Mouse (Mus musculus): ENCODE results near the gene Rpl18a. TPM values are rescaled to one million over a fixed set of nuclear protein-coding genes. Genes with fewer than 3 reads are reported as not detected.

Rpl18a gene
- polyA plus RNA-seq, 1 experiment from 2014 or later: 2,149 TPM

DNA sequence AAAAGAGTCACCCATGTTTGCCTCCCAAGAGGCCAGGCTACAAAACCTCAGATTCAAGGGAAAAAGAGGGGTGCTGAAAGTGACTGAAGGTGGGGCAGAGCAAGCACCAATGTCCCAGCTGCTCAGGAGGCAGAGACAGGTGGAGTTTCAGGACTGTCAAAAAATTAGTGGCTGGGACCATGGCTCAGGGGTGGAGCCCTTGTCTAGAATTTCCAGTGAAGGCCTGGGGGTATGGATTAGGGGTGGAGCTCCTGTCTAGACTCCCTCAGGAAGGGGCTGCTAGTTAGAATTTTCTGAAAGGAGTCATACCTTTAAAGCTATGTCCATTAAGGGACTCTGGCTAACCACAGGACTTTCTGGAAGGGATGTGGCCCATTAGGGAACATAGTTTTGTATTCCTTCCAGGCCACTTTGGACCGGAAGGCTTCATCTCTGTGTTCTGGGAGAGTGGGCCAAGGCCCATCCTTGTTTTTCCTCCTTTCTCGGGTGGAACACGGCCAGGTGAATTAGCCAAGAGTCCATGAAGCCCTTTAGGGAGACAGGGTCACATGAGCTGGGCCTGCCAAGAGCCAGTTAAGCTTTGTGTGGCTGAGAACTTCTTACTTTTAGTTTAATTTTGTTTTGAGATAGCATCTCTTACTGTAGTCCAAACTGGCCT, 47.8 kb downstream of the Rpl18a start:
- Histone ChIP-seq H3K9ac (ENCODE audit: low read depth, low read length) (no peak overlapping the region), H3K4me2 (ENCODE audit: low read depth, low read length) (no peak overlapping the region), H3K4me3 (ENCODE audit: low read depth, low read length) (no peak overlapping the region), H3K27me3 (ENCODE audit: control insufficient read depth, insufficient read depth, low read depth, low read length) (peaks cover 8% of the 10 kb centered on the region; the same call in 1 of the 2 replicates), H3K9me3 (replicated peaks; ENCODE audit: control insufficient read depth, low read length) (no peaks in the 10 kb centered on the region), H3K36me3 (ENCODE audit: control insufficient read depth, insufficient read depth) (no peaks in the 10 kb centered on the region), H3K4me1 (ENCODE audit: control insufficient read depth, low read depth, low read length) (peaks cover 22% of the 10 kb centered on the region), H3K27ac (ENCODE audit: low read length) (no peak overlapping the region)
- ATAC-seq (ENCODE audit: low read depth): no peak
- WGBS (ENCODE audit: insufficient replicate concordance): 61% methylated on average over 3 of the region's 3 CpGs

DNA sequence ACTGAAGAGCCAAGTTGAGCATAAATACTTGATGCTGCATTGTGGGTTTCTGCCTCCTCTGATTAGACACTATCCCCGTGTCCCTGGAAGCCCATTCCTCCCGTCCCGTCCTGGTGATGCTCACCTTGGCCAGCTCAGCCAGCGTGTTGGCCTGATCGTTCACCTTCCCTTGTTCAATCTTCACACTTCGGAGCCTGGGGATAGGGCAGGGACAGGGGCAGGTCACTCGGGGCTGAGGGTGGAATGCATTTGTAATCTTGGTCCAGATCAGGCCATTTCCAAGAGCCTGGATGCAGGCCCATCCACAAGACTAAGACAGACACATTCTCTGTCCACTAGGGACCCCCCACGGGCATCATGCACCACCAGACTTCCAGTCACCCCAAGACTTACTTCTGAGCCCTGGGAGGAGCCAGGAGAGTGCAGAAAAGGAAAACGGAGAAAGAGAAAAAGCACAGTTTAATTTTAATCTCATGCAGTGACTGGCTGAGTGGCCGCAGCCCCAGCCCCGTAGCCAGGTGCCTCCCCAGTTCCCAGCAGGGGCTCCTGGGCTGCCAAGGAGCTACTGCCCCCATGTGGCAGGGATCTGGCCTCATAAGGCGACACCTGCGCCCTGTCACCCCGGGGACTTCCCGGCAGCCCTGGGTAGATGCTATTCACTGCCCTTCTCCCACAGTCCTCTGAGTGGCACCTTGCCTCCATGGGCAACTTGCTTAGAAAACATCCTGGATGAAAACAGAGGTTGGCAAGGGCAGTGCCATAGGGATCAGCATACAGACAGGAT, 50.6 kb downstream of the Rpl18a start:
- Histone ChIP-seq H3K9me3 (replicated peaks; ENCODE audit: control insufficient read depth, low read length) (no peaks in the 10 kb centered on the region), H3K4me1 (ENCODE audit: control insufficient read depth, low read depth, low read length) (peaks cover 45% of the 10 kb centered on the region), H3K27me3 (ENCODE audit: control insufficient read depth, insufficient read depth, low read depth, low read length) (peaks cover 8% of the 10 kb centered on the region; the same call in 1 of the 2 replicates), H3K27ac (ENCODE audit: low read length) (no peak overlapping the region), H3K4me3 (ENCODE audit: low read depth, low read length) (no peak overlapping the region), H3K4me2 (ENCODE audit: low read depth, low read length) (no peak overlapping the region), H3K9ac (ENCODE audit: low read depth, low read length) (no peak overlapping the region), H3K36me3 (ENCODE audit: control insufficient read depth, insufficient read depth) (no peaks in the 10 kb centered on the region)
- WGBS (ENCODE audit: insufficient replicate concordance): 49% methylated on average over 15 of the region's 15 CpGs
- ATAC-seq (ENCODE audit: low read depth): no peak

DNA sequence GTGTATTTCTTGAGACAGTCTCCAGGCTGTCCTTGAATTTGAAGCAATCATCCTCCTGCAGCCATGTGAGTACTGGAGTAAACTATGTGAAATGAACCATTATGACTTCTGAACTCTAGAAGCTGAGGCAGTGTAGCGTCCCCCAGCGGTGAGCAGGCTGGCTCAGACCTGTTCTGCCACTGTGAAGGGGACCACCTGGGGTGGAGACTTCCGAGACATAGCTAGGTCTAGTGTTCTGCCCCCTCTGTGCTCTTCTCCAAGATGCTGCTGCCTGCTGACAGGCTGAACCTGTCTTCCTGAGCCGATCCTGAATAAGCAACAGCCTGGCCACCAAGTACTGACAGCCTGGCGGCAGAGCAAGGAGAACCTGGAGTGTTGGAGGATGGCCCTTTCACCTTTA, 52.1 kb downstream of the Rpl18a start:
- H3K9ac ChIP-seq (ENCODE audit: low read depth, low read length): peak overlapping the region; percentile 14; the same call in 1 of the 2 replicates
- H3K27ac ChIP-seq (ENCODE audit: low read length): peak overlapping the region; percentile 97
- no peak overlapping the region for H3K4me3 ChIP-seq (ENCODE audit: low read depth, low read length)
- no peak for ATAC-seq (ENCODE audit: low read depth)
- H3K4me1 ChIP-seq (ENCODE audit: control insufficient read depth, low read depth, low read length): peaks cover 55% of the 10 kb centered on the region
- H3K9me3 ChIP-seq (replicated peaks; ENCODE audit: control insufficient read depth, low read length): no peaks in the 10 kb centered on the region
- peaks cover 8% of the 10 kb centered on the region; the same call in 1 of the 2 replicates for H3K27me3 ChIP-seq (ENCODE audit: control insufficient read depth, insufficient read depth, low read depth, low read length)
- H3K4me2 ChIP-seq (ENCODE audit: low read depth, low read length): no peak overlapping the region
- 50% methylated on average over 5 of the region's 5 CpGs for WGBS (ENCODE audit: insufficient replicate concordance)
- H3K36me3 ChIP-seq (ENCODE audit: control insufficient read depth, insufficient read depth): no peaks in the 10 kb centered on the region

MicroRNA genes within 50 kb of the gene (microRNA counts, 519-probe panel; counts per million panel counts)
- 60.7 counts per million for microRNA mmu-miR-1969

Small RNA genes within 50 kb of the gene (microRNA-seq; reads per million reads assigned to microRNA genes)
- gene Mir1969 (1.7 reads per million), gene Mir7067 (1.2 reads per million)

Other genes with a start within 250 kb of the Rpl18a start
- 18.9 and 20.5 TPM in 2 replicates for gene Pgpep1, start 237.0 kb downstream of the Rpl18a start, polyA plus RNA-seq (2015; fragmentation: Nextera tagmentation; extraction: Ambion mirVana)
- 104 and 113 TPM in 2 replicates for gene Lsm4, start 224.2 kb downstream of the Rpl18a start, polyA plus RNA-seq (2015; fragmentation: Nextera tagmentation; extraction: Ambion mirVana)
- gene Jund, start 198.5 kb downstream of the Rpl18a start, polyA plus RNA-seq (2015; fragmentation: Nextera tagmentation; extraction: Ambion mirVana): 12.3 and 17.5 TPM in 2 replicates
- 0.02 TPM in 1 of 2 replicates, not detected in the other for gene Iqcn, start 194.0 kb downstream of the Rpl18a start, polyA plus RNA-seq (2015; fragmentation: Nextera tagmentation; extraction: Ambion mirVana)
- gene Gm3336, start 178.9 kb downstream of the Rpl18a start, polyA plus RNA-seq (2015; fragmentation: Nextera tagmentation; extraction: Ambion mirVana): 0.40 and 0.47 TPM in 2 replicates
- 1.5 and 2.2 TPM in 2 replicates for gene Pde4c, start 173.7 kb downstream of the Rpl18a start, polyA plus RNA-seq (2015; fragmentation: Nextera tagmentation; extraction: Ambion mirVana)
- gene Rab3a, start 142.7 kb downstream of the Rpl18a start, polyA plus RNA-seq (2015; fragmentation: Nextera tagmentation; extraction: Ambion mirVana): 2.2 and 3.4 TPM in 2 replicates
- 31.4 and 32.1 TPM in 2 replicates for gene Mpv17l2, start 136.5 kb downstream of the Rpl18a start, polyA plus RNA-seq (2015; fragmentation: Nextera tagmentation; extraction: Ambion mirVana)
- 12.2 and 13.9 TPM in 2 replicates for gene Pik3r2, start 120.7 kb downstream of the Rpl18a start, polyA plus RNA-seq (2015; fragmentation: Nextera tagmentation; extraction: Ambion mirVana)
- 7.5 and 9.0 TPM in 2 replicates for gene Mast3, start 92.4 kb downstream of the Rpl18a start, polyA plus RNA-seq (2015; fragmentation: Nextera tagmentation; extraction: Ambion mirVana)
- gene Il12rb1, start 89.0 kb downstream of the Rpl18a start, polyA plus RNA-seq (2015; fragmentation: Nextera tagmentation; extraction: Ambion mirVana): 0.06 and 0.35 TPM in 2 replicates
- 11.6 and 13.5 TPM in 2 replicates for gene Arrdc2, start 57.7 kb downstream of the Rpl18a start, polyA plus RNA-seq (2015; fragmentation: Nextera tagmentation; extraction: Ambion mirVana)
- 0.20 and 0.46 TPM in 2 replicates for gene Kcnn1, start 34.2 kb downstream of the Rpl18a start, polyA plus RNA-seq (2015; fragmentation: Nextera tagmentation; extraction: Ambion mirVana)
- gene Ccdc124, start 23.5 kb downstream of the Rpl18a start, polyA plus RNA-seq (2015; fragmentation: Nextera tagmentation; extraction: Ambion mirVana): 42.5 and 43.1 TPM in 2 replicates
- 0.11 TPM in 1 of 2 replicates, not detected in the other for gene Slc5a5, start 4.7 kb downstream of the Rpl18a start, polyA plus RNA-seq (2015; fragmentation: Nextera tagmentation; extraction: Ambion mirVana)
- 12.1 and 14.4 TPM in 2 replicates for gene Map1s, start 8.5 kb upstream of the Rpl18a start, polyA plus RNA-seq (2015; fragmentation: Nextera tagmentation; extraction: Ambion mirVana)